Mouse (Mus musculus) kidney, adult 9 months (tissue): ENCODE measurements around the gene Dock9.
A peak's percentile ranks its signal among the peaks of the same experiment; 100 is the strongest.

ENCODE experiments used
- DNase-seq: peaks from one replicate; pipeline ENCODE4 v3.0.0; 2022

The Dock9 gene

DNA sequence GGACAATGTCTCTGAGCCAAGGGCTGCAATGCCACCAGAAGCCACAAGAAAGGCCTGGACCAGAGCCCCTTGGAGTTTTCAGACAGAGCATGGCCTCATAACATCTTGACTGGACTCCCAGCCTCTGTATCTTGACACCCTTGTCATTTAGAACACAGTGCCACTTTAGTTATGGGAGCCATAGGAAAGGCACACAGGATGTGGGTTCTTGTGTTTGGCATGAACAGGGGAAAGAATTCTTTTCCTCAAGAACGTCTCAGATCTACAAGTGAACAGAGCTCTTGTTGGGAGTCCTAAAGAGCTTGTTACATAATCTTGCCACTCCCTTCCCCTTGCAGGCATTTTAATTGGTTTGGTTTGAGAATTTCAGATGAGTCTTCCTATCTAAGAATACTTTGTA is 297.9 kb downstream of the Dock9 start:
- DNase-seq, result no peak

GRCm38 (mm10) chr14:121497800-121498199 is 299.8 kb downstream of the Dock9 start:
- DNase-seq, result no peak

GRCm38 (mm10) chr14:121495741-121496140 is 301.9 kb downstream of the Dock9 start:
- no peak for DNase-seq

DNA sequence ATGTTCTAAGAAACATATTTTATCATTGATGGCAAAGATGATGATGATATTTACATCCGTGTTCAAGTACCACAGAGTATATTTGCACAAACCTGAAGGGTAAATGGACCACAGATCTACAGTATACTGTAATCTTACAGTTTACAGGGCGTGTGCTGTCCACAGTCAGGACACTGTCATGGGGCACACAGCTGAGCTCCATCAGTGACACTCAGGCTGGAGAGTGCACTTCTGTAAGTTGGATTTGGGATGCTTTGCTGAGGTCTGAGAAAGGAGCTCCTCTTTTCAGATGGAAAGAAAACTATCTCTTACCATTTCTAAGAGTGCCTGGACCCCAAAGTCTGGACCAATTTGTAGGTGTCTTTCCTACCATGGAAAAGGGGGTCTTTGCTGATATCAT is 302.5 kb downstream of the Dock9 start:
- no peak for DNase-seq

- DNase-seq, result no peak
Measured at GRCm38 (mm10) chr14:121494238-121494637, 303.4 kb downstream of the Dock9 start.

- DNase-seq, result no peak
Measured at GRCm38 (mm10) chr14:121493712-121494111, 303.9 kb downstream of the Dock9 start.

GRCm38 (mm10) chr14:121492328-121492727 is 305.3 kb downstream of the Dock9 start:
- peak; percentile 36 for DNase-seq
